Mouse (Mus musculus): Measurements from ENCODE around the gene Ddx42. TPM values are rescaled to one million over a fixed set of nuclear protein-coding genes. Genes with fewer than 3 reads are reported as not detected.
A peak's percentile ranks its signal among the peaks of the same experiment; 100 is the strongest.
"Not testable (repeated sequence)": the region's sequence is repeated elsewhere in the genome, so short reads cannot be mapped to it uniquely, and the experiment has no call there.

Gene Ddx42
- polyA plus RNA-seq, 1 experiment = 45.4 TPM

DNA sequence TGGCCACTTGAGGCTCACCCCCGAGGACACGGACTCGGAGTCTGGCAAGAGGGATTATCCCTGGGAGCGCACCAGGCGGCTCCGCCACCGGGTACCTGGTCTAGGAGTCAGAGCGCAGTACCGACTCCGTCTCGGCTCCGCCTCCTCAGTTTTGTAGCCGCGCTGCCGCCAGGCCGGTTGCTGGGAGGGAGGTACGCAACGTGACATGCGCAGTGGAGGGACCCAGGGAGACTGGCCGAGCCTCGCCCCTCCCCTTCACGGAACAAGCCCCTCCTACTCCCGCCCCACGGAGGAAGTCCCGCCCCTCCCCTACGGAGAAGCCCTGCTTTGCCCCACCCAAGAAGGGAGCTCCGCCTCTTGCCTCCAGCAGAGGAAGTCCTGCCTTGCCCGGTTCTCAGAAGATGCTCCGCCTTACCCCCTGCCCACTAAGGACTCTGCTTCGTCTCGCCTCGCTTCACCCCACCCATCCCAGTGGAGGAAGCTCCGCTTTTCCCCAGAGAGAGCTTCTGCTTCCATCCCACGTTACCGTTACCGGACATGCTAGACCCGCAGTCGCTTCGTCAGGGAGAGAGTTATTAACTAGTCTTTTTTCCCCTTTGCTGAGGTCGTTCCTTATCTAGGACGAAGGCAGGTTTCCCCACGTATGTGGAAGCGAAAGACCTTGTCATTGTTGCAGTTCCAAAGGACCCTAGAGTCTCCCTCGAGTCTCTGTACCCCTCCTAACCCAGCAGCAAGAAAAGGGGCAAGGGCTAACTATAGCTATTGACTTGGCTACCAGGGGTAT lies 23.2 kb upstream of the Ddx42 start:
- peak; percentile 97 for DNase-seq
- H3K4me1 ChIP-seq (ENCODE audit: control insufficient read depth, insufficient read depth, low read length) = peaks cover 2% of the 10 kb centered on the region; the same call in 1 of the 2 replicates
- H3K27me3 ChIP-seq (ENCODE audit: control insufficient read depth, insufficient read depth, low read length) = no peaks in the 10 kb centered on the region
- H3K27ac ChIP-seq (ENCODE audit: insufficient read depth, low read length) = peak overlapping the region; percentile 55
- WGBS = under 1% methylated on average over 44 of the region's 44 CpGs
- peak overlapping the region; percentile 80 for H3K4me3 ChIP-seq (replicated peaks; ENCODE audit: insufficient read depth, low read depth, low read length)
- TF ChIP-seq CTCF (IDR thresholded peaks at IDR 0.05; ENCODE audit: borderline replicate concordance, insufficient read depth, low read depth, low read length) (no peak), POLR2A (IDR thresholded peaks at IDR 0.05; ENCODE audit: borderline replicate concordance, insufficient read depth, low read length) (peak; percentile 84; the same call in 1 of the 2 replicates)

- Histone ChIP-seq H3K27me3 (ENCODE audit: control insufficient read depth, insufficient read depth, low read length) (no peaks in the 10 kb centered on the region), H3K4me1 (ENCODE audit: control insufficient read depth, insufficient read depth, low read length) (peaks cover 2% of the 10 kb centered on the region; the same call in 1 of the 2 replicates), H3K4me3 (replicated peaks; ENCODE audit: insufficient read depth, low read depth, low read length) (peak overlapping the region; percentile 80), H3K27ac (ENCODE audit: insufficient read depth, low read length) (peak overlapping the region; percentile 23)
- DNase-seq = no peak
- TF ChIP-seq POLR2A (IDR thresholded peaks at IDR 0.05; ENCODE audit: borderline replicate concordance, insufficient read depth, low read length) = no peak
- TF ChIP-seq CTCF (IDR thresholded peaks at IDR 0.05; ENCODE audit: borderline replicate concordance, insufficient read depth, low read depth, low read length) = no peak
- 37% methylated on average over 3 of the region's 3 CpGs for WGBS
Observed at GRCm38 (mm10) chr11:106194155-106194541, 22.6 kb upstream of the Ddx42 start.

DNA sequence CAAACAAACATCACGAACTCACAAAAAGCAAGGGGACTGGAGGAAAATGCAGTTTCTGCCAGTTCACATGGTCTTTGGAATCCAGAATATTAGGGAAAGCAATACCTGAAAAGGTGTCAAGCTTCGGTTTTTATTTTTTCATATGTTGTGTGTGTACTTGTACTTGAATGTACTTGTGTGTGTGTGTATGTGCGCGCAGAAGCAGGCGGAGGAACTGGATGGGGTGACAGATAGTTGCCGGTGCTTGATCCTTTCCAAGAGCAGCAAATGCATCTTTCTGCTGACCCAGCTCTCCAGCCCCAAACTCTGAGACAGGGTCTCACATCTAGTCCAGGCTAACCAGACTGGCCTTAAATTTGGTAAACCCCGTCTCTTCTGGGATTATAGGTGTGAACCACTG lies 21.8 kb upstream of the Ddx42 start:
- H3K4me3 ChIP-seq (replicated peaks; ENCODE audit: insufficient read depth, low read depth, low read length) = no peak overlapping the region
- H3K27ac ChIP-seq (ENCODE audit: insufficient read depth, low read length) = no peak overlapping the region
- H3K27me3 ChIP-seq (ENCODE audit: control insufficient read depth, insufficient read depth, low read length) = no peaks in the 10 kb centered on the region
- H3K4me1 ChIP-seq (ENCODE audit: control insufficient read depth, insufficient read depth, low read length) = peaks cover 2% of the 10 kb centered on the region; the same call in 1 of the 2 replicates
- no peak for TF ChIP-seq CTCF (IDR thresholded peaks at IDR 0.05; ENCODE audit: borderline replicate concordance, insufficient read depth, low read depth, low read length)
- TF ChIP-seq POLR2A (IDR thresholded peaks at IDR 0.05; ENCODE audit: borderline replicate concordance, insufficient read depth, low read length) = no peak
- no peak for DNase-seq
- WGBS = 90% methylated on average over 7 of the region's 7 CpGs

DNA sequence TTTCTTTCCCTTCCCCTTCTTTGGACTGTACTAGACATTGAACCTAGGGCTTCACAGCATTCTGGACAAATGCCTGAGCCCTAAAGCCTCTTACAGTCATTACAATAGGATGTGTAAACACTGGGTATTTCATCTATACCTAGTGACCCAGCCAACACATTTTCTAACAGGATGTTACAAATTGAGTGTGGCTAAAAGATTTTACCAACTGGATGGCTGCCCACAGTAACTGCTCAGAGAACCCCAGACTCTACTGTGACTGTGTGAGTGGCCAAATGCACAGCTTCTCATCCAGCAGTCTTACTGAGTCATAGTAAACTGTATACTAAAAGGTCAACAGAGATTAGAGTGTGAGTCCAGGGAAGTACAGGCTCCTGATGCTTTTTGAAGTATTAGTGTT lies 21.4 kb upstream of the Ddx42 start:
- peaks cover 2% of the 10 kb centered on the region; the same call in 1 of the 2 replicates for H3K4me1 ChIP-seq (ENCODE audit: control insufficient read depth, insufficient read depth, low read length)
- TF ChIP-seq POLR2A (IDR thresholded peaks at IDR 0.05; ENCODE audit: borderline replicate concordance, insufficient read depth, low read length) (no peak), CTCF (IDR thresholded peaks at IDR 0.05; ENCODE audit: borderline replicate concordance, insufficient read depth, low read depth, low read length) (no peak)
- H3K27me3 ChIP-seq (ENCODE audit: control insufficient read depth, insufficient read depth, low read length) = no peaks in the 10 kb centered on the region
- no peak overlapping the region for H3K4me3 ChIP-seq (replicated peaks; ENCODE audit: insufficient read depth, low read depth, low read length)
- DNase-seq = no peak
- H3K27ac ChIP-seq (ENCODE audit: insufficient read depth, low read length) = no peak overlapping the region

GRCm38 (mm10) chr11:106198277-106198676 lies 18.4 kb upstream of the Ddx42 start:
- TF ChIP-seq CTCF (IDR thresholded peaks at IDR 0.05; ENCODE audit: borderline replicate concordance, insufficient read depth, low read depth, low read length) = no peak
- no peak for TF ChIP-seq POLR2A (IDR thresholded peaks at IDR 0.05; ENCODE audit: borderline replicate concordance, insufficient read depth, low read length)
- H3K4me3 ChIP-seq (replicated peaks; ENCODE audit: insufficient read depth, low read depth, low read length) = no peak overlapping the region
- no peak overlapping the region for H3K27ac ChIP-seq (ENCODE audit: insufficient read depth, low read length)
- no peaks in the 10 kb centered on the region for H3K4me1 ChIP-seq (ENCODE audit: control insufficient read depth, insufficient read depth, low read length)
- no peak for DNase-seq
- H3K27me3 ChIP-seq (ENCODE audit: control insufficient read depth, insufficient read depth, low read length) = no peaks in the 10 kb centered on the region
- WGBS = 90% methylated on average over 4 of the region's 4 CpGs

DNA sequence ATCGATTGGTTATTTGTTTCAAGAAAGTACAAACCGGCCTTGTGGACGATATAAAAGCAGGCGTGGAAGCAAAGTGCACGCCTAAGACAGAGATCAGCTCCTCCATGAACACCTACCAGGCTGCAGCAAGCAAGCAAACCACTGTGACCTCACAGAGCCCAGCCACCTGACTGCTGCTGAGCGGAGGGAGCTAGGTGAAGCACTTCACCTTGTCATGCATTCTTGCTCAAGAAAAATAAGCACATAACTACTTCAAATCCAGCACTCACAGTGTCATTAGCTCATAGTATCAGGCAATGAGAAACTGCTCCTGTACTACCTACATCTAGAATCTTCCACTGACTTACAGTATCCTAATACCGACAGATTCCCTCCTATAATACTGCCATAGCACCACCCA lies 16.7 kb upstream of the Ddx42 start:
- H3K4me3 ChIP-seq (replicated peaks; ENCODE audit: insufficient read depth, low read depth, low read length); H3K4me1 ChIP-seq (ENCODE audit: control insufficient read depth, insufficient read depth, low read length); DNase-seq; H3K27me3 ChIP-seq (ENCODE audit: control insufficient read depth, insufficient read depth, low read length); H3K27ac ChIP-seq (ENCODE audit: insufficient read depth, low read length): not testable (repeated sequence)
- 94% methylated on average over 7 of the region's 7 CpGs for WGBS

DNA sequence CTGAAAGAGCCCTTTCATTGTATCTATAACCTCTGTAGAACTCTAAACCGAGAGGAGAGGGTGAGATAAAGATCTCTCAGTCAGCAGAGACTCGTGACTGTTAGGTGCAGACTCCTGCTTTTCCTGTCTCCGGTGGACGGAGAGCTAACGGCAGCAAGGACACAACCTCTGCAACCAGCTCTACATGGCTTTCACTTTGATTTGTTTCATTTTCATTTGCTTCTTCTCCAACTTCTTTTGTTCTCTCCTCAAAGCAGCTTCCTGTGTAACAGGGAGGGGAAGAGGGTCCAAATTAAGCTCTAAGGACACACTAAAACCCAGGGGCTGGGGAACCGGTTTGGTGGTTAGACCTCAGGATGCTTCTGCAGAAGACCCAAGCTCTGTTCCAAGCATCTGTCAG lies 16.0 kb upstream of the Ddx42 start:
- no peak for DNase-seq
- H3K27ac ChIP-seq (ENCODE audit: insufficient read depth, low read length) = no peak overlapping the region
- no peaks in the 10 kb centered on the region for H3K27me3 ChIP-seq (ENCODE audit: control insufficient read depth, insufficient read depth, low read length)
- WGBS = 88% methylated on average over 6 of the region's 6 CpGs
- H3K4me3 ChIP-seq (replicated peaks; ENCODE audit: insufficient read depth, low read depth, low read length) = no peak overlapping the region
- no peak for TF ChIP-seq POLR2A (IDR thresholded peaks at IDR 0.05; ENCODE audit: borderline replicate concordance, insufficient read depth, low read length)
- no peak for TF ChIP-seq CTCF (IDR thresholded peaks at IDR 0.05; ENCODE audit: borderline replicate concordance, insufficient read depth, low read depth, low read length)
- no peaks in the 10 kb centered on the region for H3K4me1 ChIP-seq (ENCODE audit: control insufficient read depth, insufficient read depth, low read length)

DNA sequence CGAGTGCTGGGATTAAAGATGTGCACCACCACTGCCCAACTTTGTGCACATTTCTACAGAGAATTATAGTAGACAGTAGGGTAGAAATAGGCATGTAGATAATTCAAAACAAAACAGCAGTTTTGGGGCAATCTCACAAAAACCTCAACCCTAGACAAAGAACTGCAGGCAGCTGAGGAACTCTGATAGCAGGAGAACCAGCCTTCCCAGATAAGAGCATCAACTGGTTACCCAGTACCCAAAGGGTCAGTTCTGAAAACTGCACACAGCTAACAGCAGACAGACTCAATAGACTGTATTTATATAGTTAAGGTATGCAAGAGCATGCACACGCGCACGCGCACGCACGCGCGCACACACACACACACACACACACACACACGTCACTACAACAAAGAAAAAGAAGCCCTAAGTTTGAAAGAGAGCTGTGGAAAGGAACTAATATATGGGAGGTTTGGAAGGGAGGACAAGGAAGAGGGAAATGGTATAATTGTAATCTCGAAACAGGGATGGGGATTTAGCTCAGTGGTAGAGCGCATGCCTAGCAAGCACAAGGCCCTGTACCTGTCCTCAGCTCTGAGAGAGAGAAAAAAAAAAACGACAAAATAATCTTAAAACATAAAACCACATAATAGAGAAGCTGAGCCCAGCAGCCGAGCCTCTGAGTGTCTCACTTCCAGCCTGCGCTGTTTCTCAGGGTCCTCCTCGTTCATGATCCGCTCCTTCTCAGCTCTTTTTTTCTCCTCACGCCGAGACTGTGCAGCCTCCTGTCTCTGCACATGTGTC lies 15.2 kb upstream of the Ddx42 start:
- TF ChIP-seq POLR2A (IDR thresholded peaks at IDR 0.05; ENCODE audit: borderline replicate concordance, insufficient read depth, low read length) (no peak), CTCF (IDR thresholded peaks at IDR 0.05; ENCODE audit: borderline replicate concordance, insufficient read depth, low read depth, low read length) (no peak)
- Histone ChIP-seq H3K4me1 (ENCODE audit: control insufficient read depth, insufficient read depth, low read length) (no peaks in the 10 kb centered on the region), H3K4me3 (replicated peaks; ENCODE audit: insufficient read depth, low read depth, low read length) (no peak overlapping the region), H3K27ac (ENCODE audit: insufficient read depth, low read length) (no peak overlapping the region), H3K27me3 (ENCODE audit: control insufficient read depth, insufficient read depth, low read length) (no peaks in the 10 kb centered on the region)
- DNase-seq = peak in 1 of 2 experiments; percentile 3
- 96% methylated on average over 19 of the region's 19 CpGs for WGBS

Measured in cerebellum, adult 2 months (tissue).